Mouse (Mus musculus): ENCODE measurements around the gene Olfr960. TPM values are rescaled to one million over a fixed set of nuclear protein-coding genes. Genes with fewer than 3 reads are reported as not detected.

Olfr960 gene
- not detected in 2 replicates for polyA plus RNA-seq (2015; fragmentation: Nextera tagmentation; extraction: Ambion mirVana)

GRCm38 (mm10) chr9:39621073-39621472 lies at the start of gene Olfr960:
Olfr960 (plus strand) TSS chr9:39621373.
- H3K9me3 ChIP-seq, result no peaks in the 10 kb centered on the region
- no peak within 1 kb of the TSS for H3K27ac ChIP-seq
- no peak within 1 kb of the TSS for H3K4me3 ChIP-seq
- H3K4me2 ChIP-seq, result no peak within 1 kb of the TSS
- ATAC-seq (ENCODE audit: borderline replicate concordance, extremely low read depth, low FRiP score, low TSS enrichment), result no peak
- WGBS, result 76% methylated on average over 1 of the region's 1 CpGs
- no peaks in the 10 kb centered on the region for H3K36me3 ChIP-seq
- no peaks in the 10 kb centered on the region for H3K27me3 ChIP-seq
- H3K9ac ChIP-seq, result no peak within 1 kb of the TSS
- no peaks in the 10 kb centered on the region for H3K4me1 ChIP-seq

GRCm38 (mm10) chr9:39575469-39575868 lies 45.7 kb upstream of the Olfr960 start, which contains the start of gene Olfr959:
Olfr959 (minus strand) TSS chr9:39575569.
- 73% methylated on average over 3 of the region's 3 CpGs for WGBS
- no peak for ATAC-seq (ENCODE audit: borderline replicate concordance, extremely low read depth, low FRiP score, low TSS enrichment)
- Histone ChIP-seq H3K4me3 (no peak within 1 kb of the TSS), H3K4me1 (no peaks in the 10 kb centered on the region), H3K9me3 (no peaks in the 10 kb centered on the region), H3K36me3 (no peaks in the 10 kb centered on the region), H3K27ac (no peak within 1 kb of the TSS), H3K4me2 (no peak within 1 kb of the TSS), H3K9ac (no peak within 1 kb of the TSS), H3K27me3 (no peaks in the 10 kb centered on the region)

DNA sequence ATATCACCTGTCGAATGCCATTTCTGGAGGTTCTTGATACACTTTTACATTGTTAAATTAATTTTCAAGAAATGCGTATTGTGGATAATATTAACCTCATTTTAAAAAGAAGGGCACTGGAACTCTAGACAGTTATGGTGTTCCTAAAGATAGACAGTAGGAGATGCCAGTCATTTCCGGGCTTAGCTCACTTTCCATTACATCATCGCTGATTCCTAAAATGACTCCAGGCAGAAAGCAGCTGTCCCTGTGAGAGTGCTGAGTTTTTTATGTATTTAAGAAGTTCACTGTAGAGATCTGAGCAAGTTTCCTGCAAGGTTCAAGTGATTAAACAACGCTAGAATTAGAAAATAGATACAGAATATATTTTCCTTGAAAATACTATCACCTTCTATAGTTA lies 44.1 kb upstream of the Olfr960 start:
- H3K9ac ChIP-seq, result no peak overlapping the region

GRCm38 (mm10) chr9:39602536-39603332 lies 18.4 kb upstream of the Olfr960 start:
- no peak overlapping the region for H3K27ac ChIP-seq
- peaks cover 6% of the 10 kb centered on the region for H3K4me1 ChIP-seq
- peak overlapping the region; percentile 41 for H3K4me3 ChIP-seq
- peak overlapping the region; percentile 73 for H3K4me2 ChIP-seq
- peak; percentile 59 for ATAC-seq (ENCODE audit: borderline replicate concordance, extremely low read depth, low FRiP score, low TSS enrichment)
- WGBS, result 1% methylated on average over 19 of the region's 19 CpGs
- no peaks in the 10 kb centered on the region for H3K9me3 ChIP-seq
- no peak overlapping the region for H3K9ac ChIP-seq
- no peaks in the 10 kb centered on the region for H3K27me3 ChIP-seq
- H3K36me3 ChIP-seq, result no peaks in the 10 kb centered on the region

More for the DNA sequence above, 44.1 kb upstream of the Olfr960 start:
- Histone ChIP-seq H3K9me3 (no peaks in the 10 kb centered on the region), H3K4me1 (no peaks in the 10 kb centered on the region), H3K36me3 (no peaks in the 10 kb centered on the region), H3K4me3 (no peak overlapping the region), H3K27me3 (no peaks in the 10 kb centered on the region), H3K27ac (no peak overlapping the region), H3K4me2 (no peak overlapping the region)
- no peak for ATAC-seq (ENCODE audit: borderline replicate concordance, extremely low read depth, low FRiP score, low TSS enrichment)
- WGBS, result 84% methylated on average over 5 of the region's 5 CpGs

GRCm38 (mm10) chr9:39603333-39603845 lies 17.8 kb upstream of the Olfr960 start:
- H3K27ac ChIP-seq, result no peak overlapping the region
- ATAC-seq (ENCODE audit: borderline replicate concordance, extremely low read depth, low FRiP score, low TSS enrichment), result peak; percentile 87
- 0% methylated on average over 9 of the region's 9 CpGs for WGBS

DNA sequence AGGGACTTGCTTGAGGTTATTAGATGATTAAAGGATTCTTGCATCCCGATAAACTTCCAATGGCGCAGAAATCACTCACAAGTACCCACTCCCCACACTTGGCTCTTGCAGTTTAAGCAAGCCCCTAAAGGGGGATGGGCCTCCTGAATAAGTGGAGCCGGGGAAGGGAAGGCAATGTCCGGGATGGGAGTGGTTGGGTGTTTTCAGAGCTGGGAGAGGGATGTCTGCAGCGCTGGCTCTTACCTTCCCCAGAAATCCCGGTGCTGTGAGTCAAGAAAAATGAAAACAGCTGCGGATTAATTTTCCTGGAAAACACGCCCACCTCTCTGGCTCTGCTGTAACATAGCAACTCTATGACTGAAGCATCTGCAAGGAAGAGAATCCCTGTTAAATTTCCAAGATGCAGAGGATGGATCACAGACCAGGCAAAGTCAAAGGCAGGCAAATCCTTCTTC lies 17.1 kb upstream of the Olfr960 start, which contains the start of gene AW551984:
AW551984 (minus strand) TSS at position 405 of the 455 bp plus-strand sequence.
- Histone ChIP-seq H3K4me2 (peak within 1 kb of the TSS; percentile 73), H3K4me1 (peaks cover 6% of the 10 kb centered on the region), H3K9me3 (no peaks in the 10 kb centered on the region), H3K36me3 (no peaks in the 10 kb centered on the region), H3K4me3 (peak within 1 kb of the TSS; percentile 41), H3K27ac (no peak within 1 kb of the TSS), H3K9ac (0 out of 2 replicates have a peak within 1 kb of the TSS, but pooled peaks have one; percentile 4), H3K27me3 (no peaks in the 10 kb centered on the region)
- under 1% methylated on average over 8 of the region's 8 CpGs for whole genome bisulfite sequencing
- peak; percentile 73 for ATAC-seq (ENCODE audit: borderline replicate concordance, extremely low read depth, low FRiP score, low TSS enrichment)

More at GRCm38 (mm10) chr9:39603333-39603845, 17.8 kb upstream of the Olfr960 start:
- Histone ChIP-seq H3K36me3 (no peaks in the 10 kb centered on the region), H3K4me2 (peak overlapping the region; percentile 73), H3K9me3 (no peaks in the 10 kb centered on the region), H3K4me1 (peaks cover 6% of the 10 kb centered on the region), H3K4me3 (peak overlapping the region; percentile 41), H3K27me3 (no peaks in the 10 kb centered on the region), H3K9ac (0 out of 2 replicates have a peak overlapping the region, but pooled peaks have one; percentile 4)

DNA sequence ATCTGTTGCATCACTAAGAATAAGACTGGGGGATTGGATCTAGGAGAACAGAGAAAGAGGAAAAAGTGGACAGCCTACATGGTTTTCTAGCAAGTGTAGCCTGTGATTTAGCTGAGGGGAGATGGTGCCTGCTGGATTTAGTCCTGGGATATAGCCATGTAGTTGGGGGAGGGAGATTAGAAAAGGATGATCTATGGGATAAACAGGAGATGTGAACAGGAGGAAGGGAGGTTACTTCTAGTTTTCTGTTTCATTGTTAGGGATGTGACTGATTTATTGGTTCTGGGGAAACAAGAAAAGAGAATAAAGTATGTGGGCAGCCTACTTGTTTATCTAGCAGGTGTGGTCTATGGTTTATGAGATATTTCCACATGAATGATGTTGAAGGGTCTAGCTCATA lies 12.7 kb upstream of the Olfr960 start:
- no peak overlapping the region for H3K9ac ChIP-seq
- H3K4me2 ChIP-seq, result no peak overlapping the region
- H3K4me3 ChIP-seq, result no peak overlapping the region
- H3K27me3 ChIP-seq, result no peaks in the 10 kb centered on the region
- H3K27ac ChIP-seq, result no peak overlapping the region
- H3K36me3 ChIP-seq, result no peaks in the 10 kb centered on the region
- H3K4me1 ChIP-seq, result peaks cover 6% of the 10 kb centered on the region; the same call in 1 of the 2 replicates
- no peak for ATAC-seq (ENCODE audit: borderline replicate concordance, extremely low read depth, low FRiP score, low TSS enrichment)
- H3K9me3 ChIP-seq, result no peaks in the 10 kb centered on the region

- no peak within 1 kb of the TSS for H3K4me2 ChIP-seq
- no peak within 1 kb of the TSS for H3K27ac ChIP-seq
- no peak within 1 kb of the TSS for H3K9ac ChIP-seq
- H3K9me3 ChIP-seq, result no peaks in the 10 kb centered on the region
- no peaks in the 10 kb centered on the region for H3K27me3 ChIP-seq
- WGBS, result 76% methylated on average over 3 of the region's 3 CpGs
- ATAC-seq (ENCODE audit: borderline replicate concordance, extremely low read depth, low FRiP score, low TSS enrichment), result no peak
- H3K4me1 ChIP-seq, result no peaks in the 10 kb centered on the region
- no peaks in the 10 kb centered on the region for H3K36me3 ChIP-seq
- H3K4me3 ChIP-seq, result no peak within 1 kb of the TSS
Measured at GRCm38 (mm10) chr9:39610355-39610754, 10.8 kb upstream of the Olfr960 start, which contains the start of gene Olfr148. Olfr148 (plus strand) TSS chr9:39610655.

GRCm38 (mm10) chr9:39611953-39612352 lies 9.2 kb upstream of the Olfr960 start:
- Histone ChIP-seq H3K36me3 (no peaks in the 10 kb centered on the region), H3K4me1 (no peaks in the 10 kb centered on the region), H3K27me3 (no peaks in the 10 kb centered on the region), H3K4me2 (no peak overlapping the region), H3K9ac (no peak overlapping the region), H3K4me3 (no peak overlapping the region), H3K9me3 (no peaks in the 10 kb centered on the region), H3K27ac (no peak overlapping the region)
- WGBS, result 67% methylated on average over 1 of the region's 1 CpGs
- ATAC-seq (ENCODE audit: borderline replicate concordance, extremely low read depth, low FRiP score, low TSS enrichment), result no peak

GRCm38 (mm10) chr9:39623783-39624182 lies 2.6 kb downstream of the Olfr960 start:
- H3K4me3 ChIP-seq, result no peak overlapping the region
- no peaks in the 10 kb centered on the region for H3K9me3 ChIP-seq
- no peak overlapping the region for H3K4me2 ChIP-seq
- H3K4me1 ChIP-seq, result no peaks in the 10 kb centered on the region
- H3K27me3 ChIP-seq, result no peaks in the 10 kb centered on the region
- 88% methylated on average over 3 of the region's 3 CpGs for WGBS
- no peak overlapping the region for H3K27ac ChIP-seq
- H3K36me3 ChIP-seq, result no peaks in the 10 kb centered on the region
- no peak overlapping the region for H3K9ac ChIP-seq
- ATAC-seq (ENCODE audit: borderline replicate concordance, extremely low read depth, low FRiP score, low TSS enrichment), result no peak

DNA sequence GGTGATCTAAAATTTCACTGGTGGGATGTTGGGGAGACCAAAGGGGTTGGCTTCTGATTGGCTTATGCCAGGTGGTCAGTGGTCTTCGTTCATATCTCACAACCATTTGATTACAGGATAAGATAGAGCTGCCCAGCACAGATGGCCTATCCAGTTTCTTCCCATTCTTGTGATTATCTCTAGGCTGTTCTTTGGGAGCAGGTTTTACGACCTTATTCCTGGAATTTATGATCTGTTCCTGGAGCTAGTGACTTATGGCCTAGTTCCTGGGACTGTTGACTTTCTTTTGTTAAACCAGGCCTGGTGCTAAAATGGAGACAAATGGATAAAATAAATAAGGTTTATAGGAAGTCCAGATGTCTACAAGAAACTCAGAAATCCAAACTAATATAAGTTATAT lies 3.5 kb downstream of the Olfr960 start:
- no peaks in the 10 kb centered on the region for H3K27me3 ChIP-seq

DNA sequence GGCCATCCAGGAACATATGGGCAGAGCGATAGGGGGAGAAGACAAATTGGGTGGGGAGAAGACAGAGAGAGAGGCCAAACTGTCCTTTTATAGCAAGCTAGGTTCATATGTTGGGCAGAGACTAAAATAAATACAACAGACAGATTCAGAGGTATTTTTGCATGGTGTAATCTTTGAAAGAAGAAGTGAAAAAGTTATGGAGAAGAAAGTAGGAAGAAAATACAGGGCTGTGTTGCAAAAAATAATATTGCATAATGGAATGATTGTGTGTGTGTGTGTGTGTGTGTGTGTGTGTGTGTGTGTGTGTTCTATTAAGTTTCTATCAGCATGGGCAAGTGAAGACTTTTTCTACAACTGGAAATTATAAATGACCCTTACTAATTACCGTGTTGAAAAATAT lies 7.9 kb downstream of the Olfr960 start:
- WGBS, result 63% methylated on average over 2 of the region's 2 CpGs
- Histone ChIP-seq H3K4me3 (no peak overlapping the region), H3K9me3 (no peaks in the 10 kb centered on the region), H3K27ac (no peak overlapping the region), H3K9ac (no peak overlapping the region), H3K36me3 (no peaks in the 10 kb centered on the region), H3K4me2 (no peak overlapping the region), H3K4me1 (no peaks in the 10 kb centered on the region), H3K27me3 (no peaks in the 10 kb centered on the region)
- ATAC-seq (ENCODE audit: borderline replicate concordance, extremely low read depth, low FRiP score, low TSS enrichment), result no peak

More for the DNA sequence above, 3.5 kb downstream of the Olfr960 start:
- no peaks in the 10 kb centered on the region for H3K36me3 ChIP-seq
- ATAC-seq (ENCODE audit: borderline replicate concordance, extremely low read depth, low FRiP score, low TSS enrichment), result no peak
- no peak overlapping the region for H3K4me2 ChIP-seq
- H3K9ac ChIP-seq, result no peak overlapping the region
- H3K9me3 ChIP-seq, result no peaks in the 10 kb centered on the region
- H3K27ac ChIP-seq, result no peak overlapping the region
- 61% methylated on average over 2 of the region's 2 CpGs for WGBS
- H3K4me3 ChIP-seq, result no peak overlapping the region
- no peaks in the 10 kb centered on the region for H3K4me1 ChIP-seq
